27 mouse cellular contexts compared by ENCODE assay signal in the genomic region with DNA sequence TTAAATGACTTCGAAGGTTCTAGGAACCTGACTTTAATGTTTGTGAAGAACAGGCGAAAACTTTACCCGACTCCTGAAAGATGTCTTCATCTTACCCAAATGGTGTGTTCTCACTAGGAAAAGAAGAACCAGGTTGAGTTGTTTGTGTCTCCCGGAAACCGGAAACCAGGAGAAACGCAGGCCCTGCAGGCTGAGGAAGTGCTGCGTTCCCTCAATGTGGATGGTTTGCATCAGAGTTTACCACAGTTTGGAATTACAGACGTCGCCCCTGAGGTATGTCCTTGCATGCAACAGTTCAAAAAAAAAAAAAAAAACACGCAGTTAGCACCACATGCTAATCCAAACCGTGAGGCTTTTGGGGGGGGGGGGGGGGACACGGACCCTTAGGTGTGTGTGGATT. TPM values are rescaled to one million over a fixed set of nuclear protein-coding genes. Genes with fewer than 3 reads are reported as not detected.
"Had no signal": no experiment of that assay in that cellular context is flagged by ENCODE, and none has a peak within 500 bp of the region (broad histone marks: within the 10 kb centered on the region; RNA-seq: fewer than 3 reads in every experiment).

No protein-coding gene starts in this region.

- H3K9me3 ChIP-seq: midbrain, embryonic 10.5 days; midbrain, embryonic 12.5 days; neural tube, embryonic 13.5 days; neural tube, embryonic 15.5 days; stomach, embryonic 15.5 days had no signal

- H3K36me3 ChIP-seq: midbrain, embryonic 10.5 days; midbrain, embryonic 12.5 days; neural tube, embryonic 13.5 days; neural tube, embryonic 15.5 days; stomach, embryonic 15.5 days had no signal

- H3K4me3 ChIP-seq: midbrain, embryonic 10.5 days; midbrain, embryonic 12.5 days; myocyte; neural tube, embryonic 13.5 days; neural tube, embryonic 15.5 days; stomach, embryonic 15.5 days had no signal

- H3K4me1 ChIP-seq: midbrain, embryonic 10.5 days; midbrain, embryonic 12.5 days; neural tube, embryonic 13.5 days; neural tube, embryonic 15.5 days; stomach, embryonic 15.5 days had no signal

- ATAC-seq: midbrain, embryonic 16.5 days had no signal

- DNase-seq: lung, adult 18-20 months; lung, embryonic 14.5 days; lung, postnatal 10 days; lung, postnatal 36 days; midbrain, embryonic 14.5 days; retina, postnatal 1 day; right cerebral cortex, adult 18-20 months; right cerebral cortex, postnatal 25 days; right cerebral cortex, postnatal 4 days; spleen, adult 18-20 months; thymus, adult 2 months; thymus, postnatal 25 days; thymus, postnatal 4 days had no signal

- H3K4me2 ChIP-seq: lung, embryonic 14.5 days; midbrain, embryonic 12.5 days; neural tube, embryonic 13.5 days; neural tube, embryonic 15.5 days; stomach, embryonic 15.5 days had no signal

- H3K27me3 ChIP-seq: midbrain, embryonic 12.5 days; neural tube, embryonic 13.5 days; neural tube, embryonic 15.5 days; stomach, embryonic 15.5 days had no signal

- H3K9ac ChIP-seq: liver, embryonic 14.5 days; lung, embryonic 14.5 days; midbrain, embryonic 12.5 days; neural tube, embryonic 13.5 days; neural tube, embryonic 15.5 days; stomach, embryonic 15.5 days had no signal

- H3K27ac ChIP-seq: liver, embryonic 14.5 days; midbrain, embryonic 10.5 days; midbrain, embryonic 12.5 days; neural tube, embryonic 13.5 days; neural tube, embryonic 15.5 days; stomach, embryonic 15.5 days; stomach, postnatal 0 days had no signal

RNA-seq across cellular contexts. Expression of a gene that starts 48.6 kb away (rescaled TPM):
- total RNA-seq: megakaryocyte-erythroid progenitor cell, adult 5-6 weeks had no signal
- polyA plus RNA-seq: liver, embryonic 14.5 days; liver, embryonic 16.5 days; lung, embryonic 14.5 days; lung, embryonic 16.5 days; midbrain, embryonic 10.5 days; midbrain, embryonic 12.5 days; midbrain, embryonic 14.5 days; myocyte; neural tube, embryonic 11.5 days; small intestine, adult 2 months; stomach, embryonic 15.5 days; stomach, postnatal 0 days; thymus, adult 2 months had no signal
